Mouse (Mus musculus) CH12.LX (cell line): ENCODE data around the gene Maco1. TPM values are rescaled to one million over a fixed set of nuclear protein-coding genes. Genes with fewer than 3 reads are reported as not detected.

Experiments used
- DNase-seq: peaks from one replicate; pipeline ENCODE4 v3.0.0-alpha.2; 2013; ENCODE audit errors: extremely low read depth
- H3K27ac ChIP-seq: 2 replicates; pipeline ENCODE4 v1.5.1; 2012; ENCODE audit warnings: low read depth, mild to moderate bottlenecking, control low read depth, moderate library complexity; ENCODE audit not compliant: insufficient read depth
- H3K27me3 ChIP-seq: replicated peaks from 2 replicates; pipeline ENCODE3; 2012; ENCODE audit warnings: inconsistent platforms
- H3K36me3 ChIP-seq, 2 experiments: replicated peaks in 1 of 2; 2 replicates each; pipeline versions ENCODE3 to v1.6.1; 2012; ENCODE audit warnings: inconsistent platforms in 1 of 2, low read length in 1 of 2, mild to moderate bottlenecking in 1 of 2, mixed read lengths in 1 of 2, moderate library complexity in 1 of 2; ENCODE audit not compliant: control insufficient read depth in 1 of 2, insufficient read depth in 1 of 2
- H3K4me1 ChIP-seq, 2 experiments: 2 replicates each; pipeline ENCODE4 v1.6.1; 2012; ENCODE audit warnings: inconsistent platforms in 1 of 2, moderate library complexity in 1 of 2; ENCODE audit not compliant: insufficient read depth in 2 of 2, control insufficient read depth in 1 of 2
- H3K4me2 ChIP-seq: 2 replicates; pipeline ENCODE4 v1.6.1; 2012; ENCODE audit warnings: low read depth, mild to moderate bottlenecking, control low read depth; ENCODE audit not compliant: poor library complexity, insufficient read depth, severe bottlenecking
- H3K4me3 ChIP-seq, 3 experiments: fragments of 150-350 bp in 1 of 3; sonication (generic) in 1 of 3; replicated peaks in 1 of 3; 2 replicates each; pipeline versions ENCODE3 to v1.5.1; 2011 to 2012; ENCODE audit warnings: low read depth in 2 of 3, low read length in 2 of 3, mild to moderate bottlenecking in 2 of 3, moderate library complexity in 2 of 3, control low read depth in 1 of 3, improper control_type of control experiment in 1 of 3, inconsistent platforms in 1 of 3, mixed read lengths in 1 of 3; ENCODE audit not compliant: poor library complexity in 1 of 3
- H3K79me2 ChIP-seq: replicated peaks from 2 replicates; pipeline ENCODE4 v1.6.1; 2012; ENCODE audit warnings: mild to moderate bottlenecking, moderate library complexity; ENCODE audit not compliant: control insufficient read depth, poor library complexity, insufficient read depth, severe bottlenecking; ENCODE audit errors: extremely low read depth
- H3K9ac ChIP-seq: 2 replicates; pipeline ENCODE4 v1.6.1; 2012; ENCODE audit warnings: low read depth, mild to moderate bottlenecking, control low read depth, moderate library complexity; ENCODE audit not compliant: insufficient read depth
- H3K9me3 ChIP-seq: replicated peaks from 2 replicates; pipeline ENCODE3; 2012; ENCODE audit warnings: low read length, inconsistent platforms, mixed read lengths
- CHD1 ChIP-seq: IDR thresholded peaks from 2 replicates; pipeline ENCODE4 v1.6.1; 2012; ENCODE audit warnings: low read depth, low read length, improper control_type of control experiment, inconsistent platforms
- CTCF ChIP-seq, 2 experiments: IDR thresholded peaks in 1 of 2; conservative IDR thresholded peaks in 1 of 2; 2 replicates each; pipeline ENCODE4 v1.5.1; 2011 to 2012; ENCODE audit warnings: low read depth in 2 of 2, low read length in 2 of 2, improper control_type of control experiment in 1 of 2, inconsistent platforms in 1 of 2, mild to moderate bottlenecking in 1 of 2, moderate library complexity in 1 of 2
- E2F4 ChIP-seq: IDR thresholded peaks from 2 replicates; pipeline ENCODE4 v1.6.1; 2011; ENCODE audit warnings: low read depth, low read length, improper control_type of control experiment; ENCODE audit not compliant: insufficient replicate concordance
- ELF1 ChIP-seq: IDR thresholded peaks from 2 replicates; pipeline ENCODE4 v1.6.1; 2014; ENCODE audit warnings: low read depth, mild to moderate bottlenecking, inconsistent platforms, low read length, improper control_type of control experiment
- EP300 ChIP-seq: IDR thresholded peaks from 2 replicates; pipeline ENCODE4 v1.6.1; 2011; ENCODE audit warnings: low read length, improper control_type of control experiment
- ETS1 ChIP-seq: conservative IDR thresholded peaks from 2 replicates; pipeline ENCODE4 v1.6.1; 2012; ENCODE audit warnings: low read depth, mild to moderate bottlenecking, inconsistent platforms, low read length, improper control_type of control experiment, moderate library complexity
- JUN ChIP-seq: IDR thresholded peaks from 2 replicates; pipeline ENCODE4 v1.6.1; 2011; ENCODE audit warnings: low read depth, mild to moderate bottlenecking, low read length, improper control_type of control experiment, moderate library complexity; ENCODE audit not compliant: insufficient read depth
- JUND ChIP-seq: conservative IDR thresholded peaks from 2 replicates; pipeline ENCODE4 v1.6.1; 2011; ENCODE audit warnings: low read depth, low read length, improper control_type of control experiment
- KAT2A ChIP-seq: IDR thresholded peaks from 2 replicates; pipeline ENCODE4 v1.6.1; 2012; ENCODE audit warnings: low read length, improper control_type of control experiment, inconsistent platforms; ENCODE audit not compliant: insufficient replicate concordance
- MAFK ChIP-seq: IDR thresholded peaks from 2 replicates; pipeline ENCODE4 v1.6.1; 2011; ENCODE audit warnings: low read length, improper control_type of control experiment; ENCODE audit not compliant: insufficient replicate concordance
- MAX ChIP-seq: IDR thresholded peaks from 2 replicates; pipeline ENCODE4 v1.6.1; 2011; ENCODE audit warnings: low read length, improper control_type of control experiment
- MAZ ChIP-seq: IDR thresholded peaks from 2 replicates; pipeline ENCODE4 v1.6.1; 2012; ENCODE audit warnings: low read depth, mild to moderate bottlenecking, inconsistent platforms, low read length, improper control_type of control experiment, moderate library complexity
- MEF2A ChIP-seq: IDR thresholded peaks from 2 replicates; pipeline ENCODE4 v1.6.1; 2014; ENCODE audit warnings: low read depth, mild to moderate bottlenecking, inconsistent platforms, low read length, improper control_type of control experiment, borderline replicate concordance
- NELFE ChIP-seq: IDR thresholded peaks from 2 replicates; pipeline ENCODE4 v1.6.1; 2011; ENCODE audit warnings: low read depth, low read length, improper control_type of control experiment
- NRF1 ChIP-seq: IDR thresholded peaks from 2 replicates; pipeline ENCODE4 v1.6.1; 2014; ENCODE audit warnings: low read depth, mild to moderate bottlenecking, inconsistent platforms, low read length, improper control_type of control experiment, moderate library complexity
- PAX5 ChIP-seq: IDR thresholded peaks from 2 replicates; pipeline ENCODE4 v1.6.1; 2012; ENCODE audit warnings: low read length, inconsistent platforms, mixed read lengths
- POLR2AphosphoS2 ChIP-seq: IDR thresholded peaks from 2 replicates; pipeline ENCODE4 v1.6.1; 2011; ENCODE audit warnings: low read depth, low read length, improper control_type of control experiment
- TBP ChIP-seq: conservative IDR thresholded peaks from 2 replicates; pipeline ENCODE4 v1.6.1; 2011; ENCODE audit warnings: low read depth, low read length, improper control_type of control experiment
- UBTF ChIP-seq: IDR thresholded peaks from 2 replicates; pipeline ENCODE4 v1.6.1; 2012; ENCODE audit warnings: low read depth, mild to moderate bottlenecking, inconsistent platforms, low read length, improper control_type of control experiment, moderate library complexity
- USF1 ChIP-seq: IDR thresholded peaks from 2 replicates; pipeline ENCODE4 v1.6.1; 2014; ENCODE audit warnings: low read depth, mild to moderate bottlenecking, inconsistent platforms, low read length, improper control_type of control experiment
- USF2 ChIP-seq: conservative IDR thresholded peaks from 2 replicates; pipeline ENCODE4 v1.6.1; 2011; ENCODE audit warnings: low read depth, low read length, improper control_type of control experiment
- ZKSCAN1 ChIP-seq: IDR thresholded peaks from 2 replicates; pipeline ENCODE4 v1.6.1; 2012; ENCODE audit warnings: low read depth, inconsistent platforms, low read length, improper control_type of control experiment, borderline replicate concordance
- ZMIZ1 ChIP-seq: IDR thresholded peaks from 2 replicates; pipeline ENCODE4 v1.6.1; 2012; ENCODE audit warnings: low read depth, mild to moderate bottlenecking, inconsistent platforms, low read length, improper control_type of control experiment
- ZNF384 ChIP-seq: IDR thresholded peaks from 2 replicates; pipeline ENCODE4 v1.6.1; 2012; ENCODE audit warnings: low read depth, low read length, improper control_type of control experiment, inconsistent platforms
- dilution Hi-C: fragments of 300-500 bp; cut with MboI; formaldehyde crosslinking; loops from 2 replicates; pipeline ENCODE4 v1.14.3; 2020; ENCODE audit warnings: low sequenced_read_pairs; ENCODE audit not compliant: extremely low pct_unique_long_range_greater_than_20kb, extremely low pct_ligation_motif_present
- in situ Hi-C: fragments of 300-500 bp; cut with MboI; formaldehyde crosslinking; loops from 3 replicates; pipeline ENCODE4 v1.14.3; 2019; ENCODE audit warnings: low sequenced_read_pairs, low pct_ligation_motif_present, low pct_unique_long_range_greater_than_20kb, mixed read lengths
- polyA plus RNA-seq: library from polyadenylated mRNA; unstranded; fragments of >175 nt; gene quantifications from 2 replicates; pipeline ENCODE4 v1.2.1, GENCODE M21; 2012; ENCODE audit warnings: low read depth; ENCODE audit not compliant: insufficient read length
- total RNA-seq, 2 experiments: library from RNA; depleted of rRNA; stranded (reverse); fragments of 300-350 nt in 1 of 2; fragments of >200 nt in 1 of 2; gene quantifications; 2 replicates each; pipeline ENCODE4 v1.2.3; 2012 to 2014

The Maco1 gene
- total and polyA plus RNA-seq, 3 experiments: 15.8 to 19.8 (median 17.3) TPM

- in situ Hi-C loops (no loop called here), dilution Hi-C loops (no loop called here)
- Histone ChIP-seq H3K79me2 (no peaks in the 10 kb centered on the region), H3K27me3 (peaks cover 52% of the 10 kb centered on the region), H3K4me1 (peaks cover 9 to 30% of the 10 kb centered on the region in 2 experiments), H3K4me3 (no peak overlapping the region), H3K9ac (no peak overlapping the region), H3K36me3 (no peaks in the 10 kb centered on the region), H3K9me3 (no peaks in the 10 kb centered on the region)
- no peak for TF ChIP-seq PAX5
- no peak for TF ChIP-seq CHD1
- TF ChIP-seq MEF2A: no peak
- TF ChIP-seq ZNF384: no peak
- TF ChIP-seq EP300: no peak
- TF ChIP-seq POLR2AphosphoS2: no peak
- no peak for TF ChIP-seq NRF1
- TF ChIP-seq ELF1: no peak
- no peak for TF ChIP-seq KAT2A
- no peak for TF ChIP-seq UBTF
- TF ChIP-seq ZMIZ1: no peak
- TF ChIP-seq, all 38 proteins: peak for 0
- DNase-seq: no peak
- no peak overlapping the region for H3K4me2 ChIP-seq
- no peak overlapping the region for H3K27ac ChIP-seq
Measured at GRCm38 (mm10) chr4:134769891-134770290, 83.3 kb downstream of the Maco1 start.

GRCm38 (mm10) chr4:134769081-134769811, 83.9 kb downstream of the Maco1 start:
- Histone ChIP-seq H3K9ac (no peak overlapping the region), H3K36me3 (no peaks in the 10 kb centered on the region), H3K79me2 (no peaks in the 10 kb centered on the region), H3K27ac (no peak overlapping the region)
- no peak for DNase-seq
- dilution Hi-C loops: no loop called here
- in situ Hi-C loops: no loop called here
- TF ChIP-seq USF2 (no peak), MAZ (no peak), ZKSCAN1 (no peak), MAFK (no peak), TBP (no peak), MEF2A (no peak), ETS1 (no peak), MAX (no peak), E2F4 (no peak), JUN (no peak), JUND (no peak), ZNF384 (no peak), USF1 (no peak), CTCF (conservative IDR thresholded peaks at IDR 0.05 in 1 of 2, IDR thresholded peaks at IDR 0.05 in 1 of 2; ENCODE audit: low read depth in 2 of 2, low read length in 2 of 2) (no peak), NELFE (no peak)
- TF ChIP-seq, all 38 proteins: peak for 0
- H3K27me3 ChIP-seq: peaks cover 52% of the 10 kb centered on the region
- H3K4me1 ChIP-seq: peaks cover 9 to 36% of the 10 kb centered on the region in 2 experiments
- no peaks in the 10 kb centered on the region for H3K9me3 ChIP-seq
- H3K4me2 ChIP-seq: no peak overlapping the region
- H3K4me3 ChIP-seq: no peak overlapping the region
